Mouse (Mus musculus) spleen, adult 2 months (tissue): ENCODE measurements at regions not wholly inside any gene's neighbourhood (a gene's known extent, or its start where the extent isn't known, plus 50 kb on each side); places are given as distances from the start of the nearest gene placed in this dataset.

ENCODE experiments used
- DNase-seq, 2 experiments: peaks; one replicate each; pipeline versions ENCODE4 v3.0.0 to v3.0.0-alpha.2; 2012 to 2021; ENCODE audit warnings: low spot score in 2 of 2, low read depth in 1 of 2
- H3K27ac ChIP-seq: fragments of 200-500 bp; 2 replicates; pipeline ENCODE4 v1.5.1; 2012; ENCODE audit warnings: low read length, inconsistent platforms; ENCODE audit not compliant: insufficient read depth
- H3K27me3 ChIP-seq: fragments of 200-500 bp; 2 replicates; pipeline ENCODE4 v1.6.1; 2012; ENCODE audit warnings: mild to moderate bottlenecking, moderate library complexity, low read length, inconsistent platforms; ENCODE audit not compliant: control insufficient read depth, insufficient read depth
- H3K36me3 ChIP-seq: fragments of 200-500 bp; 2 replicates; pipeline ENCODE4 v1.6.1; 2012; ENCODE audit warnings: mild to moderate bottlenecking, low read length, inconsistent platforms; ENCODE audit not compliant: control insufficient read depth, insufficient read depth
- H3K4me1 ChIP-seq: fragments of 200-500 bp; 2 replicates; pipeline ENCODE4 v1.6.1; 2011; ENCODE audit warnings: inconsistent platforms; ENCODE audit not compliant: control insufficient read depth, insufficient read depth, insufficient read length
- H3K4me3 ChIP-seq: fragments of 200-500 bp; 2 replicates; pipeline ENCODE4 v1.5.1; 2011; ENCODE audit warnings: mild to moderate bottlenecking, inconsistent platforms; ENCODE audit not compliant: insufficient read depth, insufficient read length; ENCODE audit errors: extremely low read depth
- CTCF ChIP-seq: fragments of 200-500 bp; IDR thresholded peaks from 2 replicates; pipeline ENCODE4 v1.5.1; 2011; ENCODE audit warnings: mild to moderate bottlenecking, inconsistent platforms; ENCODE audit not compliant: insufficient read depth, insufficient read length, insufficient replicate concordance; ENCODE audit errors: extremely low read depth
- POLR2A ChIP-seq: fragments of 200-500 bp; IDR thresholded peaks from 2 replicates; pipeline ENCODE4 v1.6.1; 2011; ENCODE audit warnings: low read depth, low read length, inconsistent platforms
- WGBS: fragments of 180-500 bp; shearing (Covaris S2); methylation state at CpG from one replicate; pipeline ENCODE4 v1.1.7; 2018; 5-methylcytosine and 5-hydroxymethylcytosine counted together

GRCm38 (mm10) chr6:140337897-140338749 is 85.7 kb upstream of the Plekha5 start:
- DNase-seq = no peak
- no peak overlapping the region for H3K27ac ChIP-seq
- TF ChIP-seq CTCF = no peak
- no peak for TF ChIP-seq POLR2A

GRCm38 (mm10) chr6:140337083-140337491 is 86.8 kb upstream of the Plekha5 start:
- H3K4me1 ChIP-seq = no peaks in the 10 kb centered on the region
- no peak overlapping the region for H3K4me3 ChIP-seq
- TF ChIP-seq CTCF (no peak), POLR2A (no peak)
- H3K27ac ChIP-seq = no peak overlapping the region
- DNase-seq = no peak
- H3K27me3 ChIP-seq = no peaks in the 10 kb centered on the region
- 83% methylated on average over 3 of the region's 3 CpGs for WGBS
- H3K36me3 ChIP-seq = no peaks in the 10 kb centered on the region

More at GRCm38 (mm10) chr6:140337897-140338749, 85.7 kb upstream of the Plekha5 start:
- WGBS = 56% methylated on average over 19 of the region's 19 CpGs
- no peaks in the 10 kb centered on the region for H3K36me3 ChIP-seq
- no peak overlapping the region for H3K4me3 ChIP-seq
- H3K4me1 ChIP-seq = no peaks in the 10 kb centered on the region
- H3K27me3 ChIP-seq = no peaks in the 10 kb centered on the region

GRCm38 (mm10) chr6:140336414-140336941 is 87.4 kb upstream of the Plekha5 start:
- Histone ChIP-seq H3K4me1 (no peaks in the 10 kb centered on the region), H3K27ac (no peak overlapping the region), H3K36me3 (no peaks in the 10 kb centered on the region), H3K4me3 (no peak overlapping the region), H3K27me3 (no peaks in the 10 kb centered on the region)
- no peak for TF ChIP-seq CTCF
- 9% methylated on average over 13 of the region's 13 CpGs for WGBS
- DNase-seq = no peak

GRCm38 (mm10) chr6:140333397-140333796 is 90.5 kb upstream of the Plekha5 start:
- no peaks in the 10 kb centered on the region for H3K4me1 ChIP-seq
- no peaks in the 10 kb centered on the region for H3K27me3 ChIP-seq
- H3K4me3 ChIP-seq = no peak overlapping the region
- H3K27ac ChIP-seq = no peak overlapping the region
- no peak for DNase-seq
- WGBS = 91% methylated on average over 3 of the region's 3 CpGs
- TF ChIP-seq CTCF (no peak), POLR2A (no peak)
- no peaks in the 10 kb centered on the region for H3K36me3 ChIP-seq

GRCm38 (mm10) chr6:140308641-140309040 is 115.2 kb upstream of the Plekha5 start:
- 93% methylated on average over 11 of the region's 11 CpGs for WGBS
- H3K27ac ChIP-seq = no peak overlapping the region
- H3K27me3 ChIP-seq = no peaks in the 10 kb centered on the region
- H3K4me3 ChIP-seq = no peak overlapping the region
- no peaks in the 10 kb centered on the region for H3K36me3 ChIP-seq
- TF ChIP-seq POLR2A (no peak), CTCF (no peak)
- H3K4me1 ChIP-seq = no peaks in the 10 kb centered on the region
- no peak for DNase-seq

- WGBS = 93% methylated on average over 6 of the region's 6 CpGs
Measured at GRCm38 (mm10) chr6:140306811-140307558, 116.9 kb upstream of the Plekha5 start.

More at GRCm38 (mm10) chr6:140306811-140307558, 116.9 kb upstream of the Plekha5 start:
- no peak overlapping the region for H3K4me3 ChIP-seq
- H3K27ac ChIP-seq = no peak overlapping the region
- no peaks in the 10 kb centered on the region for H3K36me3 ChIP-seq
- TF ChIP-seq POLR2A (no peak), CTCF (no peak)
- H3K27me3 ChIP-seq = no peaks in the 10 kb centered on the region
- H3K4me1 ChIP-seq = no peaks in the 10 kb centered on the region
- DNase-seq = no peak
